Mouse (Mus musculus) bone marrow, adult 2 months (tissue): Measurements from ENCODE around the gene Cblb. TPM values are rescaled to one million over a fixed set of nuclear protein-coding genes. Genes with fewer than 3 reads are reported as not detected.
A peak's percentile ranks its signal among the peaks of the same experiment; 100 is the strongest.

Experiments
- H3K27ac ChIP-seq: fragments of 200-500 bp; 2 replicates; pipeline ENCODE4 v1.5.1; 2012; ENCODE audit warnings: low read depth, mild to moderate bottlenecking, control low read depth, inconsistent platforms, low read length; ENCODE audit not compliant: control insufficient read depth, poor library complexity, insufficient read depth
- H3K4me1 ChIP-seq: fragments of 200-500 bp; 2 replicates; pipeline ENCODE4 v1.6.1; 2011; ENCODE audit warnings: low read length; ENCODE audit not compliant: control insufficient read depth, insufficient read depth
- H3K4me3 ChIP-seq: fragments of 200-500 bp; replicated peaks from 2 replicates; pipeline ENCODE3; 2011; ENCODE audit warnings: mild to moderate bottlenecking, low read depth, low read length, control low read depth; ENCODE audit not compliant: control insufficient read depth
- CTCF ChIP-seq: fragments of 200-500 bp; IDR thresholded peaks from 2 replicates; pipeline ENCODE4 v1.5.1; 2011; ENCODE audit warnings: low read length, control low read depth; ENCODE audit not compliant: control insufficient read depth, insufficient read depth
- POLR2A ChIP-seq: fragments of 200-500 bp; IDR thresholded peaks from 2 replicates; pipeline ENCODE4 v1.6.1; 2011; ENCODE audit warnings: low read depth, mild to moderate bottlenecking, control low read depth, low read length, borderline replicate concordance; ENCODE audit not compliant: control insufficient read depth
- WGBS: fragments of 180-500 bp; shearing (Covaris S2); methylation state at CpG from one replicate; pipeline ENCODE4 v1.1.7; 2018; 5-methylcytosine and 5-hydroxymethylcytosine counted together
- polyA plus RNA-seq: library from polyadenylated mRNA; stranded (reverse); fragments of >200 nt; gene quantifications from 2 replicates; pipeline ENCODE4 v1.2.4, GENCODE M21; 2011; ENCODE audit warnings: low replicate concordance; ENCODE audit not compliant: missing spikeins, insufficient read depth, insufficient read length

The Cblb gene
- polyA plus RNA-seq, 1 experiment, result 6.5 TPM

DNA sequence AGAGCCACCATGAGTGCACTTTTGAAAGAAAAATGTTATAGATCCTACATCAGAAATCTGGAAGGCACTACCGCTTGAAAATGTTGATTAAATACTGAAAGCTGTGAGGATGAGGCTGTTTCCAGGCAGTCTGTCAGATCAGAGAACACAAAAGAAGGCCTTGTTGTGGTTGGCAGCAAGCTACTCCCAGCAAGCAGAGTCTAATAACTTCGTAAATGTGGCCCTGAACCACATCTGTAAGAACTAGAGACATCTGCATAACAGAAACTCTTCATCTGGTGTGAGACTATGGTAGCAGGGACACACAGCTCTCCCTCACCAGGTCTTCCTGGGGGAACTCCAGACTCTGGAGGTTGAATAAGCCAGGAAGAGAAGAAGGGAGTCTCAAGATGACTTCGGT lies 24.0 kb upstream of the Cblb start:
- 81% methylated on average over 3 of the region's 3 CpGs for WGBS
- TF ChIP-seq POLR2A, result no peak
- TF ChIP-seq CTCF, result no peak
- no peaks in the 10 kb centered on the region for H3K4me1 ChIP-seq
- H3K4me3 ChIP-seq, result no peak overlapping the region
- H3K27ac ChIP-seq, result no peak overlapping the region

DNA sequence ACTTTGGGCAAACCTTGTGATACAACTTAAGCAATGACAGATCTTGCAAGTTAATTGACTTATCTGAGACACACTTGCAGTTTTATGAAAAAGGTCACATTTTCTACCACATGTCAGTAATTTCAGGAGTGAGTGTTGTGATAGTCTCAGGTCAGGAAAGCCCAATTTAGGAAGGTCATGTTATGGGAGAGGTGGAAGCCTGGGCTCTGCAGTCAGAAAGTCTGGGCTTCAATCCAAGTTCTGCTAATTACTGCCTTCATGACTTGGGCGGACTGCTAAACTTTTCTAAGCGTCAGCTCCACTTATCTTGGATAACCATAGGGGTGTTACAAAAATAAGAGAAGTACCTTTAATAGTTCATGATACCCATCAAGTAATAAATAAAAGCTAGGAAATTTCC lies 22.6 kb upstream of the Cblb start:
- Histone ChIP-seq H3K27ac (no peak overlapping the region), H3K4me1 (no peaks in the 10 kb centered on the region), H3K4me3 (no peak overlapping the region)
- 52% methylated on average over 2 of the region's 2 CpGs for WGBS
- TF ChIP-seq CTCF, result no peak
- TF ChIP-seq POLR2A, result no peak

GRCm38 (mm10) chr16:52009421-52009820 lies 21.6 kb upstream of the Cblb start:
- TF ChIP-seq POLR2A, result no peak
- H3K27ac ChIP-seq, result no peak overlapping the region
- no peaks in the 10 kb centered on the region; the same call in 1 of the 2 replicates for H3K4me1 ChIP-seq
- 78% methylated on average over 6 of the region's 6 CpGs for WGBS
- no peak overlapping the region for H3K4me3 ChIP-seq

- WGBS, result 53% methylated on average over 3 of the region's 3 CpGs
- TF ChIP-seq POLR2A, result no peak
- TF ChIP-seq CTCF, result no peak
- no peaks in the 10 kb centered on the region; the same call in 1 of the 2 replicates for H3K4me1 ChIP-seq
- no peak overlapping the region for H3K4me3 ChIP-seq
- H3K27ac ChIP-seq, result no peak overlapping the region
These were observed 18.0 kb upstream of the Cblb start for GRCm38 (mm10) chr16:52012984-52013383.

- TF ChIP-seq CTCF (no peak), POLR2A (no peak)
- 78% methylated on average over 2 of the region's 2 CpGs for WGBS
- no peaks in the 10 kb centered on the region; the same call in 1 of the 2 replicates for H3K4me1 ChIP-seq
- no peak overlapping the region for H3K27ac ChIP-seq
- H3K4me3 ChIP-seq, result no peak overlapping the region
These were observed 17.2 kb upstream of the Cblb start for GRCm38 (mm10) chr16:52013812-52014211.

- Histone ChIP-seq H3K27ac (no peak overlapping the region), H3K4me1 (no peaks in the 10 kb centered on the region), H3K4me3 (no peak overlapping the region)
- 81% methylated on average over 5 of the region's 5 CpGs for WGBS
- no peak for TF ChIP-seq CTCF
- TF ChIP-seq POLR2A, result no peak
These were observed 7.6 kb upstream of the Cblb start for GRCm38 (mm10) chr16:52023417-52023816.

GRCm38 (mm10) chr16:52027326-52027725 lies 3.7 kb upstream of the Cblb start:
- H3K27ac ChIP-seq, result no peak overlapping the region
- 78% methylated on average over 4 of the region's 4 CpGs for WGBS
- no peak for TF ChIP-seq POLR2A
- TF ChIP-seq CTCF, result no peak
- no peak overlapping the region for H3K4me3 ChIP-seq
- no peaks in the 10 kb centered on the region for H3K4me1 ChIP-seq

- 75% methylated on average over 3 of the region's 3 CpGs for WGBS
- no peak overlapping the region for H3K4me3 ChIP-seq
- TF ChIP-seq CTCF (no peak), POLR2A (no peak)
- H3K27ac ChIP-seq, result no peak overlapping the region
- H3K4me1 ChIP-seq, result no peaks in the 10 kb centered on the region; the same call in 1 of the 2 replicates
These were observed 2.0 kb upstream of the Cblb start for GRCm38 (mm10) chr16:52029001-52029400.

DNA sequence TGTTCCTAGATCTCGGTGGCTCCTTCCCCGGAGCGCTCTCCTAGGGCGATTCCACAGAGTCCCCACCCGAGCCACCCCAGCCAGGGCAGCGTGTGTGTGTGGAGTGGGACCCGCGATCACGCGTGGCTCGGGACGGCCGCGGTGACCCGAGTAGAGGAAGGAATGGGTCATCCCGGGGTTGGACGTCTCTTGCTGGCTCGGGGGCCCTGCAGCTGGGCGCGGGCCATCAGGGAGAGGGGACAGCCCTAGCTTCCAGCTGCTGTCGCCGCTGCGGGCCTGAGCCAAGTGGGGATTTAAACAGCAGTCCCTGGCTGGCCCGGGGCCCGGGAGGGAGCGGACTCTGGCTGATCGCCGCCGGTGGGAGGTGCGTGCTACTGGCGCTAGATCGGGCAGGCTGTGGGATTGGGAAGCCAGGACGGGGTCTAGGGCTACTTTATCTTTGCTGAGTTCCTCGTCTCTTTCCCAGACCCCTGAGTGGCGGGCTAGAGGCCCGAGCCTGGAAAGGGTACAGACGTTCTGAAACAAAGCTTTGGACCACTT lies 757 bp downstream of the Cblb start:
- TF ChIP-seq CTCF, result no peak
- no peak for TF ChIP-seq POLR2A
- peak overlapping the region; percentile 90 for H3K4me3 ChIP-seq
- peaks cover 1% of the 10 kb centered on the region; the same call in 1 of the 2 replicates for H3K4me1 ChIP-seq
- H3K27ac ChIP-seq, result peak overlapping the region; percentile 81
- WGBS, result under 1% methylated on average over 37 of the region's 37 CpGs
